Mouse (Mus musculus): Measurements from ENCODE around the gene Bad. TPM values are rescaled to one million over a fixed set of nuclear protein-coding genes. Genes with fewer than 3 reads are reported as not detected.
"Not testable (repeated sequence)": the region's sequence is repeated elsewhere in the genome, so short reads cannot be mapped to it uniquely, and the experiment has no call there.

Gene Bad
- polyA plus RNA-seq (2015; fragmentation: Nextera tagmentation; extraction: Ambion mirVana) = 66.2 and 70.1 TPM in 2 replicates

DNA sequence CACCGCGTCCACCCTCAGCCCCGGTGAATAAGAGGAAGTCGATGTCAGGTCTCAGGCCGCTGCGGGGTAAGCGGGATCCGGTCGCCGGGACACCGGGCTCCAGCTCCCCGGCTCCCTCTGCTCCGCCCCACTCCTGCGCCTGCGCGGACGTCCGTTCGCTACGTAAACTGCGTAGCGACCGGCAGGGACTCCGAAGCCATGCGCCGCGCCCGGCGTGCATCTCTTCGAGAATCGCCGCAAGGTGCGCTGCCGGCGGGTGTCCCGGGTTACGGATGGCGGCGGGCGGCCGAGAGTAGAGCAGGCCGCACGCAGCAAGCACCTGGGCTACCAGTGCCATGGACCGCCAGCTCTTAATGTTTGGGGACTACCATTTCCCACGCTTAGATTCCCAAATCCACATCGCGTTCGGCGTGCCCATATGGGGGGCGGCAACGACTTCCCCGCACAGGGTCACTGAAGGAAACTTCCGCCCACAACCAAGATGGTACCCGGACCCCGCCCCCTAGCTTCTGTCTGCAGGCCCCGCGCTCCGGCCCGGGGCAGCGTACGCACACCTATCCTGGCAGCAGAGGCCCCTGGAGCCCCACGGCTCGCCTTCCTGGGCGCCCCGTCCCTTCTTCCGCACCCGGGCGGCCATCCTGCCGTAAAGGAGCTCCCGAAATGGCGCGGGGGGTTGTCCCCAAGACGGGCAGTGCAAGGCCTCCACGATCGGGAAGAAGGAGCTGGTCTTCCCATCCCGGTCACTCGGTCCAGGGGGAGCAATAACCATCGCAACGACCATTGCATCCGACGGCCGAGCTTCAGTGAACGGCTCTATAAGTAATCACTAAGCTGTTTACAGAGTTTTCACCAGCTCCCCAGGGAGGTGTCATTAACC, at the start of gene Bad:
Gene Bad (plus strand): TSS at position 490 of the 877 bp plus-strand sequence.
- Histone ChIP-seq H3K27ac (ENCODE audit: low read depth, low read length) (peak within 1 kb of the TSS; percentile 96), H3K4me1 (replicated peaks; ENCODE audit: control insufficient read depth, insufficient read depth, low read length) (no peaks in the 10 kb centered on the region), H3K36me3 (ENCODE audit: control insufficient read depth, insufficient read depth) (peaks cover 3% of the 10 kb centered on the region; the same call in 1 of the 2 replicates), H3K4me3 (ENCODE audit: low read depth, low read length) (peak within 1 kb of the TSS; percentile 94), H3K9ac (ENCODE audit: low read depth, low read length) (peak within 1 kb of the TSS; percentile 57), H3K9me3 (ENCODE audit: control insufficient read depth) (no peaks in the 10 kb centered on the region), H3K27me3 (replicated peaks; ENCODE audit: control insufficient read depth, insufficient read depth, low read length) (no peaks in the 10 kb centered on the region), H3K4me2 (replicated peaks; ENCODE audit: low read depth) (peak within 1 kb of the TSS; percentile 96)
- TF ChIP-seq CTCF (IDR thresholded peaks at IDR 0.05; ENCODE audit: low read depth) = peak; percentile 38
- ATAC-seq = peak; percentile 82
- under 1% methylated on average over 83 of the region's 83 CpGs for WGBS

- H3K9ac ChIP-seq (ENCODE audit: low read depth, low read length) = no peak overlapping the region
- WGBS = 37% methylated on average over 4 of the region's 4 CpGs
- no peak overlapping the region; the same call in 1 of the 2 replicates for H3K4me2 ChIP-seq (replicated peaks; ENCODE audit: low read depth)
Measured at GRCm38 (mm10) chr19:6892512-6892911, 49.1 kb upstream of the Bad start.

GRCm38 (mm10) chr19:6893731-6894451, 47.8 kb upstream of the Bad start:
- no peaks in the 10 kb centered on the region for H3K36me3 ChIP-seq (ENCODE audit: control insufficient read depth, insufficient read depth)
- ATAC-seq = 0 out of 2 replicates have a peak, but pooled peaks have one; percentile 16
- no peaks in the 10 kb centered on the region for H3K9me3 ChIP-seq (ENCODE audit: control insufficient read depth)
- no peaks in the 10 kb centered on the region for H3K27me3 ChIP-seq (replicated peaks; ENCODE audit: control insufficient read depth, insufficient read depth, low read length)
- no peak for TF ChIP-seq CTCF (IDR thresholded peaks at IDR 0.05; ENCODE audit: low read depth)
- WGBS = 90% methylated on average over 14 of the region's 14 CpGs
- H3K4me2 ChIP-seq (replicated peaks; ENCODE audit: low read depth) = no peak overlapping the region
- H3K4me1 ChIP-seq (replicated peaks; ENCODE audit: control insufficient read depth, insufficient read depth, low read length) = no peaks in the 10 kb centered on the region
- no peak overlapping the region for H3K9ac ChIP-seq (ENCODE audit: low read depth, low read length)
- no peak overlapping the region for H3K27ac ChIP-seq (ENCODE audit: low read depth, low read length)
- H3K4me3 ChIP-seq (ENCODE audit: low read depth, low read length) = no peak overlapping the region

More at GRCm38 (mm10) chr19:6892512-6892911, 49.1 kb upstream of the Bad start:
- TF ChIP-seq CTCF (IDR thresholded peaks at IDR 0.05; ENCODE audit: low read depth) = no peak
- Histone ChIP-seq H3K9me3 (ENCODE audit: control insufficient read depth) (no peaks in the 10 kb centered on the region), H3K27ac (ENCODE audit: low read depth, low read length) (peak overlapping the region; percentile 0; the same call in 1 of the 2 replicates), H3K4me1 (replicated peaks; ENCODE audit: control insufficient read depth, insufficient read depth, low read length) (no peaks in the 10 kb centered on the region), H3K4me3 (ENCODE audit: low read depth, low read length) (no peak overlapping the region), H3K27me3 (replicated peaks; ENCODE audit: control insufficient read depth, insufficient read depth, low read length) (no peaks in the 10 kb centered on the region), H3K36me3 (ENCODE audit: control insufficient read depth, insufficient read depth) (no peaks in the 10 kb centered on the region)
- ATAC-seq = no peak

- H3K4me1 ChIP-seq (replicated peaks; ENCODE audit: control insufficient read depth, insufficient read depth, low read length); H3K36me3 ChIP-seq (ENCODE audit: control insufficient read depth, insufficient read depth); H3K9me3 ChIP-seq (ENCODE audit: control insufficient read depth); H3K9ac ChIP-seq (ENCODE audit: low read depth, low read length); ATAC-seq; H3K27me3 ChIP-seq (replicated peaks; ENCODE audit: control insufficient read depth, insufficient read depth, low read length); H3K27ac ChIP-seq (ENCODE audit: low read depth, low read length); H3K4me3 ChIP-seq (ENCODE audit: low read depth, low read length): not testable (repeated sequence)
- peak overlapping the region; percentile 17 for H3K4me2 ChIP-seq (replicated peaks; ENCODE audit: low read depth)
- WGBS = 76% methylated on average over 18 of the region's 18 CpGs
Measured at GRCm38 (mm10) chr19:6895608-6896305, 45.9 kb upstream of the Bad start.

- peak; percentile 63; the same call in 1 of the 2 replicates for ATAC-seq
- Histone ChIP-seq H3K4me2 (replicated peaks; ENCODE audit: low read depth) (no peak overlapping the region), H3K27ac (ENCODE audit: low read depth, low read length) (peak overlapping the region; percentile 35; the same call in 1 of the 2 replicates), H3K27me3 (replicated peaks; ENCODE audit: control insufficient read depth, insufficient read depth, low read length) (no peaks in the 10 kb centered on the region), H3K36me3 (ENCODE audit: control insufficient read depth, insufficient read depth) (peaks cover 2% of the 10 kb centered on the region; the same call in 1 of the 2 replicates), H3K4me3 (ENCODE audit: low read depth, low read length) (no peak overlapping the region), H3K9ac (ENCODE audit: low read depth, low read length) (no peak overlapping the region), H3K9me3 (ENCODE audit: control insufficient read depth) (no peaks in the 10 kb centered on the region), H3K4me1 (replicated peaks; ENCODE audit: control insufficient read depth, insufficient read depth, low read length) (no peaks in the 10 kb centered on the region)
- TF ChIP-seq CTCF (IDR thresholded peaks at IDR 0.05; ENCODE audit: low read depth) = no peak
- WGBS = 45% methylated on average over 4 of the region's 4 CpGs
Measured at GRCm38 (mm10) chr19:6899641-6900040, 42.0 kb upstream of the Bad start.

Measured in intestine, postnatal 0 days (tissue).